12 mouse cellular contexts compared by ENCODE assay signal in genomic region chr9:27289543-27290308, GRCm38 (mm10). TPM values are rescaled to one million over a fixed set of nuclear protein-coding genes. Genes with fewer than 3 reads are reported as not detected.
DNase-seq lines count a peak whose midpoint lies in the region; ATAC-seq lines count a peak whose summit lies in the region.
"Had no signal": no experiment of that assay in that cellular context is flagged by ENCODE, and none has a peak within 500 bp of the region (broad histone marks: within the 10 kb centered on the region; RNA-seq: fewer than 3 reads in every experiment).

No protein-coding gene starts in this region.

- H3K27me3 ChIP-seq in neural tube, embryonic 11.5 days (ENCODE audit: control insufficient read depth, insufficient read depth, low read length), result peaks cover 3% of the 10 kb centered on the region; the same call in 1 of the 2 replicates
- no peaks in the 10 kb centered on the region for H3K27me3 ChIP-seq in intestine, embryonic 15.5 days (replicated peaks)
- H3K27me3 ChIP-seq in stomach, embryonic 15.5 days (replicated peaks), result no peaks in the 10 kb centered on the region
- H3K27me3 ChIP-seq: liver, embryonic 15.5 days had no signal

- no peak overlapping the region for H3K27ac ChIP-seq in neural tube, embryonic 11.5 days (ENCODE audit: low read depth, low read length)
- no peak overlapping the region for H3K27ac ChIP-seq in intestine, embryonic 15.5 days
- no peak overlapping the region for H3K27ac ChIP-seq in stomach, embryonic 15.5 days
- H3K27ac ChIP-seq: liver, embryonic 15.5 days had no signal

- peak; percentile 21 for DNase-seq in adrenal gland, postnatal 10 days
- DNase-seq in adrenal gland, adult 18-20 months (ENCODE audit: low spot score in 2 of 2), result no peak
- no peak for DNase-seq in neural tube, embryonic 11.5 days (ENCODE audit: low spot score)
- DNase-seq in neural tube, embryonic 10.5 days (ENCODE audit: extremely low spot score, low spot score), result no peak
- no peak for DNase-seq in embryo, embryonic 11 days
- DNase-seq in urinary bladder, postnatal 4 days (ENCODE audit: low spot score in 2 of 2), result no peak
- DNase-seq: kidney, adult 9 months had no signal

- H3K9me3 ChIP-seq in neural tube, embryonic 11.5 days (ENCODE audit: control insufficient read depth, low read length), result no peaks in the 10 kb centered on the region
- H3K9me3 ChIP-seq in intestine, embryonic 15.5 days, result no peaks in the 10 kb centered on the region
- no peaks in the 10 kb centered on the region for H3K9me3 ChIP-seq in stomach, embryonic 15.5 days
- H3K9me3 ChIP-seq: liver, embryonic 15.5 days had no signal

- H3K36me3 ChIP-seq in neural tube, embryonic 11.5 days (ENCODE audit: control insufficient read depth, insufficient read depth, low read length), result no peaks in the 10 kb centered on the region
- no peaks in the 10 kb centered on the region for H3K36me3 ChIP-seq in intestine, embryonic 15.5 days
- H3K36me3 ChIP-seq in stomach, embryonic 15.5 days, result no peaks in the 10 kb centered on the region
- H3K36me3 ChIP-seq: liver, embryonic 15.5 days had no signal

- H3K4me3 ChIP-seq in neural tube, embryonic 11.5 days (ENCODE audit: low read depth, low read length), result no peak overlapping the region
- H3K4me3 ChIP-seq in intestine, embryonic 15.5 days (replicated peaks), result no peak overlapping the region
- no peak overlapping the region for H3K4me3 ChIP-seq in stomach, embryonic 15.5 days (replicated peaks)
- H3K4me3 ChIP-seq: erythroblast, embryonic 14.5 days; liver, embryonic 15.5 days had no signal

- peak; percentile 51 for ATAC-seq in neural tube, embryonic 11.5 days (ENCODE audit: insufficient read depth, low FRiP score, low TSS enrichment)
- ATAC-seq in intestine, embryonic 15.5 days, result peak; percentile 55
- peak; percentile 64; the same call in 1 of the 2 replicates for ATAC-seq in stomach, embryonic 15.5 days (ENCODE audit: insufficient read depth, low FRiP score, low read depth)
- ATAC-seq: Patski had no signal

- peaks cover 15% of the 10 kb centered on the region; the same call in 1 of the 2 replicates for H3K4me1 ChIP-seq in neural tube, embryonic 11.5 days (ENCODE audit: control insufficient read depth, insufficient read depth, low read length)
- H3K4me1 ChIP-seq in intestine, embryonic 15.5 days (replicated peaks), result no peaks in the 10 kb centered on the region
- no peaks in the 10 kb centered on the region; the same call in 1 of the 2 replicates for H3K4me1 ChIP-seq in stomach, embryonic 15.5 days
- H3K4me1 ChIP-seq: liver, embryonic 15.5 days had no signal

- WGBS in neural tube, embryonic 11.5 days, result 64% methylated on average over 7 of the region's 7 CpGs
- WGBS in intestine, embryonic 15.5 days, result 46% methylated on average over 7 of the region's 7 CpGs
- WGBS in stomach, embryonic 15.5 days, result 40% methylated on average over 7 of the region's 7 CpGs

- H3K9ac ChIP-seq in neural tube, embryonic 11.5 days (ENCODE audit: low read length), result no peak overlapping the region
- H3K9ac ChIP-seq in intestine, embryonic 15.5 days, result no peak overlapping the region
- no peak overlapping the region for H3K9ac ChIP-seq in stomach, embryonic 15.5 days
- H3K9ac ChIP-seq: liver, embryonic 15.5 days had no signal

- H3K4me2 ChIP-seq in neural tube, embryonic 11.5 days (ENCODE audit: low read depth), result peak overlapping the region; percentile 7; the same call in 1 of the 2 replicates
- no peak overlapping the region for H3K4me2 ChIP-seq in intestine, embryonic 15.5 days (replicated peaks)
- no peak overlapping the region for H3K4me2 ChIP-seq in stomach, embryonic 15.5 days
- H3K4me2 ChIP-seq: liver, embryonic 15.5 days had no signal

RNA-seq across cellular contexts. Expression of gene Igsf9b, which starts 9.3 kb away (rescaled TPM):
- 1 to 10 TPM; 3.6 to 6.8 TPM for total RNA-seq in adrenal gland, postnatal 10 days (2021)
- 1 to 10 TPM; 3.1 to 4.2 TPM for total RNA-seq in adrenal gland, adult 18-20 months (2021)
- polyA plus RNA-seq in neural tube, embryonic 11.5 days (2014; fragmentation: Nextera tagmentation; extraction: Ambion mirVana), result 6.1 and 7.4 TPM in 2 replicates
- 4.4 and 4.7 TPM in 2 replicates for polyA plus RNA-seq in intestine, embryonic 15.5 days (2015; fragmentation: Nextera tagmentation; extraction: Ambion mirVana)
- 6.6 TPM in 2 replicates for polyA plus RNA-seq in stomach, embryonic 15.5 days (2015; fragmentation: Nextera tagmentation; extraction: Ambion mirVana)
- polyA plus RNA-seq: erythroblast, embryonic 14.5 days had no signal
